Mouse (Mus musculus): ENCODE results near the gene Scd2. TPM values are rescaled to one million over a fixed set of nuclear protein-coding genes. Genes with fewer than 3 reads are reported as not detected.
A peak's percentile ranks its signal among the peaks of the same experiment; 100 is the strongest.

The Scd2 gene
- polyA plus RNA-seq, 1 experiment from 2014 or later, result 108 TPM

- peak overlapping the region; percentile 73 for H3K9ac ChIP-seq
- H3K36me3 ChIP-seq (replicated peaks), result peaks cover 71% of the 10 kb centered on the region
- H3K9me3 ChIP-seq (replicated peaks), result no peaks in the 10 kb centered on the region
- H3K4me3 ChIP-seq (replicated peaks), result peak overlapping the region; percentile 70
- H3K4me1 ChIP-seq (replicated peaks), result peaks cover 97% of the 10 kb centered on the region
- WGBS (ENCODE audit: insufficient replicate concordance), result 61% methylated on average over 8 of the region's 8 CpGs
- no peaks in the 10 kb centered on the region for H3K27me3 ChIP-seq
- H3K27ac ChIP-seq (replicated peaks), result peak overlapping the region; percentile 83
- H3K4me2 ChIP-seq, result peak overlapping the region; percentile 93
- no peak for ATAC-seq (ENCODE audit: insufficient read depth)
These were observed 3.7 kb downstream of the Scd2 start for GRCm38 (mm10) chr19:44297068-44297760.

GRCm38 (mm10) chr19:44297862-44298261 lies 4.4 kb downstream of the Scd2 start:
- H3K36me3 ChIP-seq (replicated peaks), result peaks cover 78% of the 10 kb centered on the region
- ATAC-seq (ENCODE audit: insufficient read depth), result no peak
- no peaks in the 10 kb centered on the region for H3K9me3 ChIP-seq (replicated peaks)
- WGBS (ENCODE audit: insufficient replicate concordance), result 79% methylated on average over 9 of the region's 9 CpGs
- peaks cover 97% of the 10 kb centered on the region for H3K4me1 ChIP-seq (replicated peaks)
- H3K27me3 ChIP-seq, result no peaks in the 10 kb centered on the region
- peak overlapping the region; percentile 83 for H3K27ac ChIP-seq (replicated peaks)
- H3K9ac ChIP-seq, result peak overlapping the region; percentile 33; the same call in 1 of the 2 replicates
- H3K4me2 ChIP-seq, result peak overlapping the region; percentile 93
- peak overlapping the region; percentile 70 for H3K4me3 ChIP-seq (replicated peaks)

GRCm38 (mm10) chr19:44299078-44299477 lies 5.6 kb downstream of the Scd2 start:
- Histone ChIP-seq H3K4me2 (peak overlapping the region; percentile 93), H3K4me1 (replicated peaks) (peaks cover 87% of the 10 kb centered on the region), H3K36me3 (replicated peaks) (peaks cover 90% of the 10 kb centered on the region), H3K4me3 (replicated peaks) (peak overlapping the region; percentile 70), H3K27ac (replicated peaks) (peak overlapping the region; percentile 83; the same call in 1 of the 2 replicates), H3K9ac (peak overlapping the region; percentile 35; the same call in 1 of the 2 replicates), H3K27me3 (no peaks in the 10 kb centered on the region), H3K9me3 (replicated peaks) (no peaks in the 10 kb centered on the region)
- no peak for ATAC-seq (ENCODE audit: insufficient read depth)
- WGBS (ENCODE audit: insufficient replicate concordance), result 76% methylated on average over 9 of the region's 9 CpGs

GRCm38 (mm10) chr19:44299902-44300301 lies 6.4 kb downstream of the Scd2 start:
- ATAC-seq (ENCODE audit: insufficient read depth), result no peak
- Histone ChIP-seq H3K36me3 (replicated peaks) (peaks cover 97% of the 10 kb centered on the region), H3K9me3 (replicated peaks) (no peaks in the 10 kb centered on the region), H3K4me3 (replicated peaks) (peak overlapping the region; percentile 22), H3K27me3 (no peaks in the 10 kb centered on the region), H3K9ac (0 out of 2 replicates have a peak overlapping the region, but pooled peaks have one; percentile 15), H3K4me1 (replicated peaks) (peaks cover 85% of the 10 kb centered on the region), H3K4me2 (peak overlapping the region; percentile 93), H3K27ac (replicated peaks) (peak overlapping the region; percentile 71)
- WGBS (ENCODE audit: insufficient replicate concordance), result 20% methylated on average over 6 of the region's 6 CpGs

- Histone ChIP-seq H3K4me2 (peak overlapping the region; percentile 93), H3K27me3 (no peaks in the 10 kb centered on the region), H3K4me1 (replicated peaks) (peaks cover 83% of the 10 kb centered on the region), H3K4me3 (replicated peaks) (peak overlapping the region; percentile 22), H3K9me3 (replicated peaks) (no peaks in the 10 kb centered on the region), H3K36me3 (replicated peaks) (peaks cover 97% of the 10 kb centered on the region), H3K27ac (replicated peaks) (peak overlapping the region; percentile 71), H3K9ac (0 out of 2 replicates have a peak overlapping the region, but pooled peaks have one; percentile 15)
- 67% methylated on average over 7 of the region's 7 CpGs for WGBS (ENCODE audit: insufficient replicate concordance)
- ATAC-seq (ENCODE audit: insufficient read depth), result no peak
These were observed 7.0 kb downstream of the Scd2 start for GRCm38 (mm10) chr19:44300520-44300919.

- peaks cover 98% of the 10 kb centered on the region for H3K36me3 ChIP-seq (replicated peaks)
- H3K9ac ChIP-seq, result 0 out of 2 replicates have a peak overlapping the region, but pooled peaks have one; percentile 2
- H3K27me3 ChIP-seq, result no peaks in the 10 kb centered on the region
- 73% methylated on average over 16 of the region's 16 CpGs for WGBS (ENCODE audit: insufficient replicate concordance)
- ATAC-seq (ENCODE audit: insufficient read depth), result peak; percentile 23; the same call in 1 of the 2 replicates
- peak overlapping the region; percentile 93 for H3K4me2 ChIP-seq
- H3K27ac ChIP-seq (replicated peaks), result peak overlapping the region; percentile 71
- no peaks in the 10 kb centered on the region for H3K9me3 ChIP-seq (replicated peaks)
- peaks cover 76% of the 10 kb centered on the region for H3K4me1 ChIP-seq (replicated peaks)
- no peak overlapping the region for H3K4me3 ChIP-seq (replicated peaks)
These were observed 7.7 kb downstream of the Scd2 start for GRCm38 (mm10) chr19:44301176-44301575.

GRCm38 (mm10) chr19:44301671-44302305 lies 8.3 kb downstream of the Scd2 start:
- Histone ChIP-seq H3K27me3 (no peaks in the 10 kb centered on the region), H3K27ac (replicated peaks) (peak overlapping the region; percentile 71), H3K9ac (0 out of 2 replicates have a peak overlapping the region, but pooled peaks have one; percentile 22), H3K4me1 (replicated peaks) (peaks cover 70% of the 10 kb centered on the region), H3K36me3 (replicated peaks) (peaks cover 98% of the 10 kb centered on the region), H3K4me3 (replicated peaks) (0 out of 2 replicates have a peak overlapping the region, but pooled peaks have one; percentile 4), H3K4me2 (peak overlapping the region; percentile 93), H3K9me3 (replicated peaks) (no peaks in the 10 kb centered on the region)
- WGBS (ENCODE audit: insufficient replicate concordance), result 27% methylated on average over 9 of the region's 9 CpGs
- ATAC-seq (ENCODE audit: insufficient read depth), result peak; percentile 64

GRCm38 (mm10) chr19:44302901-44303300 lies 9.4 kb downstream of the Scd2 start:
- no peak for ATAC-seq (ENCODE audit: insufficient read depth)
- no peak overlapping the region for H3K4me3 ChIP-seq (replicated peaks)
- H3K4me1 ChIP-seq (replicated peaks), result peaks cover 59% of the 10 kb centered on the region
- WGBS (ENCODE audit: insufficient replicate concordance), result 82% methylated on average over 11 of the region's 11 CpGs
- H3K36me3 ChIP-seq (replicated peaks), result peaks cover 98% of the 10 kb centered on the region
- no peak overlapping the region for H3K4me2 ChIP-seq
- H3K27me3 ChIP-seq, result no peaks in the 10 kb centered on the region
- H3K27ac ChIP-seq (replicated peaks), result no peak overlapping the region
- no peak overlapping the region for H3K9ac ChIP-seq
- no peaks in the 10 kb centered on the region for H3K9me3 ChIP-seq (replicated peaks)

GRCm38 (mm10) chr19:44303502-44303901 lies 10.0 kb downstream of the Scd2 start:
- no peak overlapping the region for H3K4me3 ChIP-seq (replicated peaks)
- ATAC-seq (ENCODE audit: insufficient read depth), result no peak

GRCm38 (mm10) chr19:44304419-44304818 lies 10.9 kb downstream of the Scd2 start:
- H3K9ac ChIP-seq, result no peak overlapping the region
- peaks cover 95% of the 10 kb centered on the region for H3K36me3 ChIP-seq (replicated peaks)
- 85% methylated on average over 10 of the region's 10 CpGs for WGBS (ENCODE audit: insufficient replicate concordance)
- no peaks in the 10 kb centered on the region for H3K27me3 ChIP-seq
- peaks cover 44% of the 10 kb centered on the region for H3K4me1 ChIP-seq (replicated peaks)
- no peaks in the 10 kb centered on the region for H3K9me3 ChIP-seq (replicated peaks)
- no peak for ATAC-seq (ENCODE audit: insufficient read depth)
- no peak overlapping the region for H3K4me3 ChIP-seq (replicated peaks)
- H3K4me2 ChIP-seq, result no peak overlapping the region
- no peak overlapping the region for H3K27ac ChIP-seq (replicated peaks)

More at GRCm38 (mm10) chr19:44303502-44303901, 10.0 kb downstream of the Scd2 start:
- Histone ChIP-seq H3K9me3 (replicated peaks) (no peaks in the 10 kb centered on the region), H3K27ac (replicated peaks) (no peak overlapping the region), H3K27me3 (no peaks in the 10 kb centered on the region), H3K4me1 (replicated peaks) (peaks cover 53% of the 10 kb centered on the region), H3K4me2 (no peak overlapping the region), H3K9ac (no peak overlapping the region), H3K36me3 (replicated peaks) (peaks cover 97% of the 10 kb centered on the region)
- 83% methylated on average over 8 of the region's 8 CpGs for WGBS (ENCODE audit: insufficient replicate concordance)

- H3K4me3 ChIP-seq (replicated peaks), result no peak overlapping the region
- 84% methylated on average over 16 of the region's 16 CpGs for WGBS (ENCODE audit: insufficient replicate concordance)
- H3K9ac ChIP-seq, result no peak overlapping the region
- ATAC-seq (ENCODE audit: insufficient read depth), result no peak
- H3K4me1 ChIP-seq (replicated peaks), result peaks cover 38% of the 10 kb centered on the region
- no peaks in the 10 kb centered on the region for H3K27me3 ChIP-seq
- H3K4me2 ChIP-seq, result no peak overlapping the region
- H3K27ac ChIP-seq (replicated peaks), result no peak overlapping the region; the same call in 1 of the 2 replicates
- peaks cover 91% of the 10 kb centered on the region for H3K36me3 ChIP-seq (replicated peaks)
- no peaks in the 10 kb centered on the region for H3K9me3 ChIP-seq (replicated peaks)
These were observed 11.5 kb downstream of the Scd2 start for GRCm38 (mm10) chr19:44304851-44305510.
